Mouse (Mus musculus): ENCODE data around the gene Pgbd1. TPM values are rescaled to one million over a fixed set of nuclear protein-coding genes. Genes with fewer than 3 reads are reported as not detected.

Pgbd1 gene
- polyA plus RNA-seq, 1 experiment from 2014 or later: 2.0 TPM

DNA sequence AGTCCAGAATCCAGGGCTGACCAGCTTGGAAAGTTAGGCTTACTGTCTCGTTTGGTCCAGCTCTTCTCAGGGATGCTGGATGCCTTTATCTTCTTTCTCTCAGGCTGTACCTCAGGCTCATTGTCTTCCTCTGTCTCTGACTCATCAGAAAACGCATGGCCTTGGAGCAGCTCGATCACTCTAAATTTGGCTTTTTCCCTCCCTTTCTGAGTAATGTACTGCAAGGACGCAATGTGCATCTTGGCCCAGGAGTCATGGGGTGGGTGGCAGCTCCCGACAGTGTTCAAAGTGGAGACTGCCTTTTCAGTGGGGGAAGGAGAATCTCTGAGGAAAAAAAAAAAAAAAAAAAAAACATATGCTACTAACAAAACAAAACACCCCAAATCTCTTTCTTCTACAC lies 17.6 kb downstream of the Pgbd1 start:
- H3K4me1 ChIP-seq (replicated peaks; ENCODE audit: insufficient read depth, low read length): no peaks in the 10 kb centered on the region
- WGBS: 78% methylated on average over 5 of the region's 5 CpGs
- H3K4me3 ChIP-seq (replicated peaks; ENCODE audit: low read depth, low read length): no peak overlapping the region
- no peaks in the 10 kb centered on the region for H3K9me3 ChIP-seq (replicated peaks; ENCODE audit: low read length)
- H3K9ac ChIP-seq (ENCODE audit: low read depth, low read length): no peak overlapping the region
- no peak overlapping the region for H3K4me2 ChIP-seq (ENCODE audit: low read length)
- no peak overlapping the region for H3K27ac ChIP-seq
- H3K27me3 ChIP-seq (ENCODE audit: insufficient read depth, low read length): no peaks in the 10 kb centered on the region
- no peak for TF ChIP-seq CTCF (IDR thresholded peaks at IDR 0.05; ENCODE audit: low read depth)
- ATAC-seq (replicated peaks; ENCODE audit: low FRiP score, low read depth) (no peak), DNase-seq (ENCODE audit: low spot score) (no peak)
- H3K36me3 ChIP-seq (ENCODE audit: insufficient read depth, low read length): no peaks in the 10 kb centered on the region

DNA sequence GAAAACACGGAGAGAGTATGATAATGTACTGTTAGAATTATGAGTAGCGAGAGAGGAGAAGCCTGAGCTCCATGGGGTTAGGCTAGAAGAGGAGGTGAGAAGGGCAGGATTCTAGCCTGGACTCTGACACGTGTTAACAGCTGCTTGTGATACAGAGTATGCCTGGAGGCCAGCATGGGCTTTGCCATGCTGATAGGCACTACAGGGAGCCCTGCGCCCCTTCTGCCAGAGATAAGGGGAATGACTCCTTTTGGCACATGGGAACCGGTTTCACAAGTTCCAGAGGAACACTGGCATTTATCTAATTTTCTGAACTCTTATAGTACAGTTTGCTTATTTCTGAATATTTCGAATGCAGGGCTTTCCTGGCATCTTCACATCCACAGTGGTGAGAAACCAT lies 22.0 kb downstream of the Pgbd1 start:
- DNase-seq (ENCODE audit: low spot score) (no peak), ATAC-seq (replicated peaks; ENCODE audit: low FRiP score, low read depth) (no peak)
- no peak for TF ChIP-seq CTCF (IDR thresholded peaks at IDR 0.05; ENCODE audit: low read depth)
- H3K9me3 ChIP-seq (replicated peaks; ENCODE audit: low read length): no peaks in the 10 kb centered on the region
- no peaks in the 10 kb centered on the region for H3K4me1 ChIP-seq (replicated peaks; ENCODE audit: insufficient read depth, low read length)
- H3K27me3 ChIP-seq (ENCODE audit: insufficient read depth, low read length): no peaks in the 10 kb centered on the region
- 66% methylated on average over 6 of the region's 6 CpGs for WGBS
- no peak overlapping the region for H3K27ac ChIP-seq
- no peaks in the 10 kb centered on the region for H3K36me3 ChIP-seq (ENCODE audit: insufficient read depth, low read length)
- H3K4me2 ChIP-seq (ENCODE audit: low read length): no peak overlapping the region
- H3K4me3 ChIP-seq (replicated peaks; ENCODE audit: low read depth, low read length): no peak overlapping the region
- no peak overlapping the region for H3K9ac ChIP-seq (ENCODE audit: low read depth, low read length)

GRCm38 (mm10) chr13:21417298-21418010 lies 23.4 kb downstream of the Pgbd1 start:
- 59% methylated on average over 6 of the region's 6 CpGs for WGBS
- Histone ChIP-seq H3K36me3 (ENCODE audit: insufficient read depth, low read length) (no peaks in the 10 kb centered on the region), H3K9ac (ENCODE audit: low read depth, low read length) (no peak overlapping the region), H3K4me1 (replicated peaks; ENCODE audit: insufficient read depth, low read length) (no peaks in the 10 kb centered on the region), H3K4me3 (replicated peaks; ENCODE audit: low read depth, low read length) (no peak overlapping the region), H3K9me3 (replicated peaks; ENCODE audit: low read length) (no peaks in the 10 kb centered on the region), H3K27me3 (ENCODE audit: insufficient read depth, low read length) (no peaks in the 10 kb centered on the region), H3K27ac (no peak overlapping the region), H3K4me2 (ENCODE audit: low read length) (no peak overlapping the region)
- DNase-seq (ENCODE audit: low spot score): no peak
- no peak for ATAC-seq (replicated peaks; ENCODE audit: low FRiP score, low read depth)
- no peak for TF ChIP-seq CTCF (IDR thresholded peaks at IDR 0.05; ENCODE audit: low read depth)

GRCm38 (mm10) chr13:21415750-21416149 lies 25.1 kb downstream of the Pgbd1 start:
- no peaks in the 10 kb centered on the region for H3K9me3 ChIP-seq (replicated peaks; ENCODE audit: low read length)
- WGBS: 91% methylated on average over 2 of the region's 2 CpGs
- H3K4me3 ChIP-seq (replicated peaks; ENCODE audit: low read depth, low read length): no peak overlapping the region
- no peak for TF ChIP-seq CTCF (IDR thresholded peaks at IDR 0.05; ENCODE audit: low read depth)
- no peak for DNase-seq (ENCODE audit: low spot score)
- no peak for ATAC-seq (replicated peaks; ENCODE audit: low FRiP score, low read depth)
- no peak overlapping the region for H3K4me2 ChIP-seq (ENCODE audit: low read length)
- no peaks in the 10 kb centered on the region for H3K27me3 ChIP-seq (ENCODE audit: insufficient read depth, low read length)
- H3K36me3 ChIP-seq (ENCODE audit: insufficient read depth, low read length): no peaks in the 10 kb centered on the region
- no peak overlapping the region for H3K9ac ChIP-seq (ENCODE audit: low read depth, low read length)
- H3K27ac ChIP-seq: no peak overlapping the region
- no peaks in the 10 kb centered on the region for H3K4me1 ChIP-seq (replicated peaks; ENCODE audit: insufficient read depth, low read length)

DNA sequence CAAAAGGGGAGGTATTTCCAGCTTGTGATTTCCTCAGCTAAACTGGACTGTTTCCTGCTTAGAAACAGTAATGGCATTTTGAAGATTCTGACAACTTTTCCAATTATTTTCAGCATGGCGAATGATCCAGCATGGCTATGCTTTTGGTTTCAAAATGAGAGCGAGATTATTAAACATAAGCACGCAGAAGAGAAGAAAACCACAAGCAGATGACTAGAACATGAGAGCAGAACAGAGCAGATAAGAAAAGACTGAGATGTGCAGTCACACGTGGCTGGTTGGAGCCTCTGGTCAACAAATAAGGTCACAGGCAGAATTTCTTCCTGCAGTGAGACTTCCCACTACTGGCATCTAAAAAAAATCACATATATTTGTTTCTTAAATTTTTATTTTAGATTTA lies 25.6 kb downstream of the Pgbd1 start:
- H3K27ac ChIP-seq: no peak overlapping the region
- no peak for TF ChIP-seq CTCF (IDR thresholded peaks at IDR 0.05; ENCODE audit: low read depth)
- no peaks in the 10 kb centered on the region for H3K27me3 ChIP-seq (ENCODE audit: insufficient read depth, low read length)
- no peak for DNase-seq (ENCODE audit: low spot score)
- H3K36me3 ChIP-seq (ENCODE audit: insufficient read depth, low read length): no peaks in the 10 kb centered on the region
- H3K4me3 ChIP-seq (replicated peaks; ENCODE audit: low read depth, low read length): no peak overlapping the region
- no peak for ATAC-seq (replicated peaks; ENCODE audit: low FRiP score, low read depth)
- H3K4me2 ChIP-seq (ENCODE audit: low read length): no peak overlapping the region
- H3K9me3 ChIP-seq (replicated peaks; ENCODE audit: low read length): no peaks in the 10 kb centered on the region
- 79% methylated on average over 4 of the region's 4 CpGs for WGBS
- H3K9ac ChIP-seq (ENCODE audit: low read depth, low read length): no peak overlapping the region
- no peaks in the 10 kb centered on the region for H3K4me1 ChIP-seq (replicated peaks; ENCODE audit: insufficient read depth, low read length)

DNA sequence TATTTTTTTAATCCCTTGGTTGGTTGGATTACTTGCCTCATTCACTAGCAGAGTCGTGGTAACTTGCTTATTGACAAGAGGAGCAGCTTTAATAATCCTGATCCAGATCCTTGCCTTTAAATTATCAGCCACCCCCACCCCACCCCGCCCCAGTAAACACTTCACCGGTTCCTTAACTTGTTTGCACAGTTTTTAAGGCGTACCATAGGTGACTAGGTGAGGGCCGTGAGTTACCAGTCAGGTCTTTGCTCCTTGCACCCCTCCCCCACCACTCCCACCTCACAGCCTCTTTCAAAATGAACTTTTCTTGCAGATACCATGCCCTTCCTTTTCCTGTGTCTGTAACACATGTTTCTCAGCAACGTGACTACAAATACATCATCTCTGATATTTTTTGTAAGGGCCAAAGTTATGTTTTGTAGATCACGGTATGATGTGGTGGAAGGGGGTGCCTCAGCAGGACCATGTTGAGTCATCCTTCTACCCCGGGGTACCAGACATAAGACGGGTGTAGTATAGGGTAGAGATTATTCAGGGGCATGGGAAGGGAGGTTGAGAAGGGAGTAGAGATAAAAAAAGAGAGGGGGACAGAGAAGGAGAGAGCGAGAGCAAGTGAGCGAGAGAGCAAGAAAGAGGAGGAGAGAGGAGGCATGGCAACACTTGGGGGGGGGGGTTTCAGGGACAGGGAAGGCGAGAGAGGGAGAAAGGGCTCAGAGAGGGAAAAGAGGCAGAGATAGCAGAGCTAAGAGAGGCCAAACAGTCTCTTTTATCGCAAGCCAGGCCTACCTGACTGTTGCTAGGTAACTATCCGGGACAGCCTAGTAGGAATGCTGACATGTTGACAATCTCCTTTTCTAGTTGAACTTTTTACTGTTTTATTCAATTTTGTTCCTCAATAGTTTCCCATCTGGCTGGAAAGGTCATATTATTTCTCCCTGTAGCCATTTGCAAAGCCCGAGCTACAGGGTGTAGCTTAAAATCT lies 26.3 kb downstream of the Pgbd1 start:
- H3K27me3 ChIP-seq (ENCODE audit: insufficient read depth, low read length): no peaks in the 10 kb centered on the region
- no peak overlapping the region for H3K4me2 ChIP-seq (ENCODE audit: low read length)
- no peaks in the 10 kb centered on the region for H3K36me3 ChIP-seq (ENCODE audit: insufficient read depth, low read length)
- H3K9ac ChIP-seq (ENCODE audit: low read depth, low read length): no peak overlapping the region
- no peak overlapping the region for H3K27ac ChIP-seq
- no peaks in the 10 kb centered on the region for H3K4me1 ChIP-seq (replicated peaks; ENCODE audit: insufficient read depth, low read length)
- H3K4me3 ChIP-seq (replicated peaks; ENCODE audit: low read depth, low read length): no peak overlapping the region
- DNase-seq (ENCODE audit: low spot score) (no peak), ATAC-seq (replicated peaks; ENCODE audit: low FRiP score, low read depth) (no peak)
- WGBS: 70% methylated on average over 15 of the region's 15 CpGs
- no peaks in the 10 kb centered on the region for H3K9me3 ChIP-seq (replicated peaks; ENCODE audit: low read length)
- no peak for TF ChIP-seq CTCF (IDR thresholded peaks at IDR 0.05; ENCODE audit: low read depth)

Data from kidney, postnatal 0 days (tissue).